Mouse (Mus musculus) lung, embryonic 16.5 days (tissue): Measurements from ENCODE around the gene Klf14. TPM values are rescaled to one million over a fixed set of nuclear protein-coding genes. Genes with fewer than 3 reads are reported as not detected.

Experiments
- ATAC-seq: fragments of 200-750 bp; cut with Nextera tagmentation; 2 replicates; pipeline ENCODE4 v1.8.0; 2017; ENCODE audit warnings: low read depth, mild to moderate bottlenecking, moderate library complexity
- H3K27ac ChIP-seq: fragments of 300-500 bp; sonication (generic); 2 replicates; pipeline ENCODE4 v1.5.1; 2014; ENCODE audit warnings: mild to moderate bottlenecking, control low read depth, low read length
- H3K27me3 ChIP-seq: fragments of 300-500 bp; sonication (generic); 2 replicates; pipeline ENCODE4 v1.6.1; 2014; ENCODE audit warnings: low read depth, low read length, mixed read lengths; ENCODE audit not compliant: control insufficient read depth, insufficient read depth
- H3K36me3 ChIP-seq: fragments of 300-500 bp; sonication (generic); 2 replicates; pipeline ENCODE4 v1.6.1; 2014; ENCODE audit warnings: low read length; ENCODE audit not compliant: control insufficient read depth, insufficient read depth
- H3K4me1 ChIP-seq: fragments of 300-500 bp; sonication (generic); replicated peaks from 2 replicates; pipeline ENCODE4 v1.6.1; 2014; ENCODE audit warnings: low read length, mixed read lengths; ENCODE audit not compliant: control insufficient read depth, insufficient read depth
- H3K4me2 ChIP-seq: fragments of 300-500 bp; sonication (generic); 2 replicates; pipeline ENCODE4 v1.6.1; 2014; ENCODE audit warnings: low read depth, low read length, control low read depth
- H3K4me3 ChIP-seq: fragments of 300-500 bp; sonication (generic); 2 replicates; pipeline ENCODE4 v1.5.1; 2014; ENCODE audit warnings: mild to moderate bottlenecking, low read length, control low read depth
- H3K9ac ChIP-seq: fragments of 300-500 bp; sonication (generic); 2 replicates; pipeline ENCODE4 v1.6.1; 2014; ENCODE audit warnings: low read length, control low read depth
- H3K9me3 ChIP-seq: fragments of 300-500 bp; sonication (generic); 2 replicates; pipeline ENCODE4 v1.6.1; 2016; ENCODE audit warnings: low read length; ENCODE audit not compliant: control insufficient read depth
- WGBS: fragments of 180-500 bp; shearing (Covaris S2); extraction: QIAGEN DNeasy Blood & Tissue Kit; methylation state at CpG from one replicate; pipeline ENCODE4 v1.1.7; 2014; 5-methylcytosine and 5-hydroxymethylcytosine counted together
- polyA plus RNA-seq: library from polyadenylated mRNA; unstranded; fragments of >200 nt; fragmentation: Nextera tagmentation; extraction: Ambion mirVana; gene quantifications from 2 replicates; pipeline ENCODE4 v1.2.1, GENCODE M21; 2015

The Klf14 gene
- polyA plus RNA-seq, 1 experiment from 2014 or later, result 2.0 TPM

DNA sequence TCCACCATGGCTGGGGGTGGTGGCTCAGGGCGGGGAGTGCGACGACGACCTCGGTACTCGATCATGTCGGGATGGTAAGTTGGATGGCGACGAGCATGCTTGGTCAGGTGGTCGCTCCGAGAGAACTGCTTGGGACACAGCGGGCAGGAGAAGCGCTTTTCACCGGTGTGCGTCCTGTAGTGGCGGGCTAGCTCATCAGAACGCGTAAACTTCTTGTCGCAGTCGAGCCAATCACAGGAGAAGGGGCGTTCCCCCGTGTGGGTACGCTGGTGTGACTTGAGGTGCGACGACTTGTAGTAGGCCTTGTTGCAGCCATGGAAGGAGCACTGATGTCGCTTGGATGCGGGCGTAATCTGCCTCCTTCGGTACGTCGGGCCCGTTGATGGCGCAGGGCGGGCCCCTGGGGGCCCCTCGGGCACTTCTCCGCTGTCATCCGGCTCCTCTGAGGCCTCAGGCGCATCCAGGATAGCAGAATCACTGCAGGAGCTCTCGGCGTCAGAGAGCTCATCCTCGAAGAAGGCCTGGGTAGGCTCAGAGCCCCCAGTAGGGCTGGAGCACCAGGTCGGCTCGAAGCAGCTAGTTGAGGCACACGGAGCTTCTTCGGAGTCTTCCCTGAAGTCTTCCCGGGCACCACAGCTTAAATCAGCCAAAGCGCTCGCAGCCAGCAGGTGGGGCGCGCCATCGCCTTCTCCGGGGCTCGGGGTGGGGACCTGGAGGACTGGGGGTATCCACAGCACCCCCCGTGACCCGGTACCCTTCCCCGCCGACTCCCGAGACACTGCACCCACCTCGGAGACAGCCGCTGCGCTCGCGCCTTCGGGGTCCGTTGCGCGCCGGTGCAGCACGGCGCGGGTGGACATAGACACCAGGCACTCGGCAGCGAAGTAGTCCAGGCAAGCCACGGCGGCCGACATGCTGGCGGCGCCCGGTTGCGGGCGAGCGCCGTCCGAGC, 818 bp downstream of the Klf14 start:
- no peak for ATAC-seq
- 6% methylated on average over 83 of the region's 84 CpGs for WGBS
- peak overlapping the region; percentile 93 for H3K4me2 ChIP-seq
- peak overlapping the region; percentile 59 for H3K4me3 ChIP-seq
- H3K27me3 ChIP-seq, result peaks cover 31% of the 10 kb centered on the region
- peaks cover 5% of the 10 kb centered on the region; the same call in 1 of the 2 replicates for H3K4me1 ChIP-seq
- H3K9ac ChIP-seq, result peak overlapping the region; percentile 55
- H3K27ac ChIP-seq, result no peak overlapping the region
- H3K9me3 ChIP-seq, result peaks cover 24% of the 10 kb centered on the region
- 0 out of 2 replicates have a peak, but pooled peaks cover 2% of the 10 kb centered on the region for H3K36me3 ChIP-seq

DNA sequence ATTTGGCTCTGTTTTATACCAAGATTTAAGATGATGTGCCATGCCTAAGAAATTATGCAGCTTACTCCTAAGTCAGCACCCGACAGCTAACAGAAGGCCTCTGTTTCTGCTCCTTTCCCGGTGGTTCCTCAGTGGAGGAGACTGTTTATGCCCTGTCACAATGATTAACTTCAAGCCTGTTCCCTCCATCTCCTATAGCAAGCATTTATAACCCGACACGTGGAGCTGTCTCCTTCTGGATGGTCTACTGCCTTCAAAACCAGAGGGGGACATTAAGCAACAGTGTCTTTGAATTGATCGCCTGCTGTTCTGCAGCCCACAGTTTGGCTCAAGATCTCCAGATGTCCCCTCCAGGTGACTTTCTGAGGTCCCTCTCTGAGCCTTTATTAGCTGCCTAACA, 19.6 kb downstream of the Klf14 start:
- Histone ChIP-seq H3K27ac (no peak overlapping the region), H3K27me3 (no peaks in the 10 kb centered on the region; the same call in 1 of the 2 replicates), H3K9me3 (no peaks in the 10 kb centered on the region), H3K9ac (no peak overlapping the region), H3K4me2 (no peak overlapping the region), H3K4me3 (no peak overlapping the region), H3K36me3 (no peaks in the 10 kb centered on the region), H3K4me1 (no peaks in the 10 kb centered on the region)
- ATAC-seq, result no peak
- 41% methylated on average over 5 of the region's 5 CpGs for WGBS

DNA sequence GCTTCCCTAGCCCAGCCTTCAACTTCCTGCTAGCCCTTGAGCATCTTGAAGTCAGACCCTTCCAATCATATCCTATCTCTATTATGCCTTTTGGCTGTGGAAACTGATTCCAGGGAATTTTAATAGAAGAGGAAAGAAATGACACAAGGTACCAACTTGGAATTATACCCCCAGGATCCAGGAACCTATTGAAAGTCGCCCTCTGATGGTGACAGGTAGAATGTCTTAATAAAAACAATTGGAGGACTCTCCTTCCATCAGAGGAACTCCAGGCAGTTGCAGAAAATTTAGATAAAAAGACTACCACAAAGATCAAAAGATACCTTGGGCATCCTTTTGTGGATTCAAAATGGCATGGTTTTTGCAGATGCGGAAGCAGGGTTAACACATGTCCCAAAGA, 36.1 kb downstream of the Klf14 start:
- Histone ChIP-seq H3K4me3 (no peak overlapping the region), H3K4me2 (no peak overlapping the region), H3K9me3 (no peaks in the 10 kb centered on the region), H3K27ac (no peak overlapping the region), H3K9ac (no peak overlapping the region), H3K27me3 (no peaks in the 10 kb centered on the region), H3K4me1 (peaks cover 2% of the 10 kb centered on the region; the same call in 1 of the 2 replicates), H3K36me3 (no peaks in the 10 kb centered on the region)
- ATAC-seq, result no peak
- 46% methylated on average over 2 of the region's 2 CpGs for WGBS

DNA sequence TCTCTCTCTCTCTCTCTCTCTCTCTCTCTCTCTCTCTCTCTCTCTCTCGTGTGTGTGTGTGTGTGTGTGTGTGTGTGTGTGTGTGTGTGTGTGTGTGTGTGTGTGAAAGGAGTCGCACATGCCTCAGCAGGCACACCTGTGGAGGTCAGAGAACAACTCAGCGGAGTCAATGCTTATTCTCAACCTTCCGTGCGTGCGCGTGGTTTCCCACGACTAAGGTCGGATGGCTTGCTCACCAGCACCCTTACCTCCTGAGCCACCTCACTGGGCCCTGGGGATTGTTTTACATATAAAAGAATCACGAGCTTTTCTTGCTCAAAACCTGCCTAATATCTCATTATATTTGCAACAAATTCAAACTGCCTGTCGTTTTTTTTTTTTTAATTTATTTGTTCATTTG, 37.1 kb downstream of the Klf14 start:
- 55% methylated on average over 10 of the region's 11 CpGs for WGBS

DNA sequence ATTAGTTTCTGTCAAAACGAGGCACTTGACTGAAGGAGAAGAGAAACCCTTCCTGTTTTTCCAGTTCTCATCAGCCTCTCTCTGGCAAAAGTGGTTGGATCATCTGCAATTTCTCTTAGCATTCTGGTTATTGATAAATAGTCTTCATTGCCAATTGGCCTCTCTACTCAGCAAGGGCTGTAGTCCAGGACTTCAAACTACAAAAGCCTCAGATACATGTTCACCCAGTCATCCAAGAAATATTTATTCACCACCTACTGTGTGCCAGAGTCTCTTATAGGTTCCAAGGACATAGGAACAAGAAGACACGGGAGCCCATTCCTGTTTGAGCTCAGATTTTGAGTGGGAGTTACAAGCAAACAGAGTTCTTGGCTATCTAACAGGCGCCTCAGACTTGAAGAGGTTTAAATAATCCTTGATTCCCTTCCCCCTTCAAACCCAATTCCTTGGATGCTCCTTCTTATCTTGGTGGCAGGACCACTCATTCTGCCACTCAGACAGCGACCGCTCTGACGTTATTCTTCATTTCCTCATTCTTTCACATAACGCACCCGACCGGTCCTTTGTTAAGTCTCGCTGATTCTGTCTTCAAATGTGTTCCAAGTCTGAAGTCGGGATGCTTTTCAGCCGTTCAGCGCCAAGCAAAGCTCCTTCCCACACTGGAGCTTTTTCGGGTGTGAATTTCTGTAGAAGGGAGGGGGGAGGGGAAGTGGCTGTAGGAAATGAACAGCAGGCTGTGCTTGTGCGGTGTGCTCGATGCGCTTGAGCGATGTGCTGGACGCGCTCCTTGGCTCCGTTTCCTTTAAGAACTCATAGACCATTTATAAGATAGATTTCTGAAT, 37.8 kb downstream of the Klf14 start:
- peak; percentile 59; the same call in 1 of the 2 replicates for ATAC-seq
- H3K4me3 ChIP-seq, result peak overlapping the region; percentile 48
- H3K9me3 ChIP-seq, result no peaks in the 10 kb centered on the region
- peak overlapping the region; percentile 57 for H3K4me2 ChIP-seq
- 17% methylated on average over 21 of the region's 21 CpGs for WGBS
- H3K27me3 ChIP-seq, result no peaks in the 10 kb centered on the region
- H3K27ac ChIP-seq, result no peak overlapping the region
- peak overlapping the region; percentile 57 for H3K9ac ChIP-seq
- H3K4me1 ChIP-seq, result peaks cover 2% of the 10 kb centered on the region; the same call in 1 of the 2 replicates
- no peaks in the 10 kb centered on the region for H3K36me3 ChIP-seq

More for the DNA sequence above, 37.1 kb downstream of the Klf14 start:
- Histone ChIP-seq H3K27ac (no peak overlapping the region), H3K4me3 (no peak overlapping the region), H3K9me3 (no peaks in the 10 kb centered on the region), H3K4me2 (no peak overlapping the region), H3K4me1 (peaks cover 2% of the 10 kb centered on the region; the same call in 1 of the 2 replicates), H3K27me3 (no peaks in the 10 kb centered on the region), H3K9ac (no peak overlapping the region), H3K36me3 (no peaks in the 10 kb centered on the region)
- ATAC-seq, result no peak

DNA sequence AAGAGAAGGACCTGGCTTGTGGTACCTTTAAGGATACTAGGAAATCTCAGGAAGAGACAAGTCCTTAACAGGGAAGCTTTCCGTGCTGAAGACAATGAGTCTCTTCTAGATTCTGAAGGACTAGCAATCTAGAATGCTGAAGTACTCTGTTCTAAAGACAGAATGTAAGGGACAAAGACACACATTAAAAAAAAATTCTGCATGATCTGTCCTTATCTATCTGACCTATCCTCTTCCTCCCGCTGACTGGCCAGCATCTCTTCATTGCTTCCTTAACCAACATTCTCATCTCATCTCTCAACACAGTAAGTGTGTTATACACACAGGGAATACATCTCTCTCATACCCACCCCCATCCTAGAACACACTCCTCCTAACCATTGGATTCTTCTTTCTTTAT, 43.4 kb downstream of the Klf14 start, which contains the start of gene Tsga13:
Tsga13 (minus strand) TSS at position 101 of the 400 bp plus-strand sequence.
- no peak for ATAC-seq
- no peaks in the 10 kb centered on the region for H3K4me1 ChIP-seq
- 79% methylated on average over 2 of the region's 2 CpGs for WGBS
- H3K9ac ChIP-seq, result no peak within 1 kb of the TSS
- H3K9me3 ChIP-seq, result no peaks in the 10 kb centered on the region
- H3K36me3 ChIP-seq, result no peaks in the 10 kb centered on the region
- no peak within 1 kb of the TSS for H3K27ac ChIP-seq
- no peak within 1 kb of the TSS for H3K4me3 ChIP-seq
- H3K27me3 ChIP-seq, result no peaks in the 10 kb centered on the region
- H3K4me2 ChIP-seq, result no peak within 1 kb of the TSS

DNA sequence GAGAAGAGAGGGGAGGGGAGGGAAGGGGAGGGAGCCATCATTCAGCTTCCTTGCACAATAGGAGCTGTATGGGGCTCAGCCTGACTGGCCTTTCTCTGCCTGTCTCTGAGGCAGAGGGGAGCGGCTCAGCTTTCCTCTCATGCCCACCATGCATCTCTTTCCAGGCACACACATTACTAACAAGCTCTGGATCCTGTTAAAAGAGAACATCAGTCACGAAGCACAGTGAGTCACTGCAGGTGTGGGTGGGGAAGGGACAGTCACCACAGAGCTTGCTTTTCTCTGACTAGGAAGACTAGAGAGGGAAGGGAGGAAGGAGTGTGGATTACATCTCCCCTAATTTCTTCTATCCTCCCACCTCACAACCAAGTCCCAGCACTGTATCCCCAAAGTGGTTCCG, 50.9 kb downstream of the Klf14 start:
- H3K9me3 ChIP-seq, result no peaks in the 10 kb centered on the region
- H3K27me3 ChIP-seq, result no peaks in the 10 kb centered on the region
- ATAC-seq, result no peak
- H3K4me1 ChIP-seq, result no peaks in the 10 kb centered on the region
- no peak overlapping the region for H3K27ac ChIP-seq
- WGBS, result 59% methylated on average over 3 of the region's 3 CpGs
- no peak overlapping the region for H3K4me2 ChIP-seq
- no peak overlapping the region for H3K4me3 ChIP-seq
- H3K9ac ChIP-seq, result no peak overlapping the region
- H3K36me3 ChIP-seq, result no peaks in the 10 kb centered on the region
